Mouse (Mus musculus): ENCODE measurements around the gene Enah. TPM values are rescaled to one million over a fixed set of nuclear protein-coding genes. Genes with fewer than 3 reads are reported as not detected.
A peak's percentile ranks its signal among the peaks of the same experiment; 100 is the strongest.

The Enah gene
- total RNA-seq, 4 experiments from 2014 or later, result 62.1 to 126 (median 78.8) TPM

GRCm38 (mm10) chr1:181873086-181873920, 146.5 kb downstream of the Enah start:
- no peak for DNase-seq

- DNase-seq, result no peak
Observed at GRCm38 (mm10) chr1:181872639-181873038, 147.2 kb downstream of the Enah start.

GRCm38 (mm10) chr1:181866429-181867280, 153.1 kb downstream of the Enah start:
- DNase-seq, result no peak

GRCm38 (mm10) chr1:181865863-181866216, 153.9 kb downstream of the Enah start:
- DNase-seq, result no peak

GRCm38 (mm10) chr1:181864971-181865862, 154.6 kb downstream of the Enah start:
- no peak for DNase-seq

GRCm38 (mm10) chr1:181863431-181863830, 156.4 kb downstream of the Enah start:
- DNase-seq, result no peak

GRCm38 (mm10) chr1:181862676-181863374, 157.0 kb downstream of the Enah start:
- DNase-seq, result no peak

GRCm38 (mm10) chr1:181861181-181861902, 158.4 kb downstream of the Enah start:
- DNase-seq, result no peak

- peak; percentile 63 for DNase-seq
Observed at GRCm38 (mm10) chr1:181860659-181861058, 159.1 kb downstream of the Enah start.

GRCm38 (mm10) chr1:181856329-181856728, 163.5 kb downstream of the Enah start:
- no peak for DNase-seq

- no peak for DNase-seq
Observed at GRCm38 (mm10) chr1:181854829-181855228, 165.0 kb downstream of the Enah start.

- DNase-seq, result no peak
Observed at GRCm38 (mm10) chr1:181853081-181853736, 166.6 kb downstream of the Enah start.

GRCm38 (mm10) chr1:181852466-181852865, 167.3 kb downstream of the Enah start:
- DNase-seq, result no peak

GRCm38 (mm10) chr1:181851521-181852310, 168.1 kb downstream of the Enah start:
- DNase-seq, result no peak

- DNase-seq, result no peak
Observed at GRCm38 (mm10) chr1:181850441-181850840, 169.3 kb downstream of the Enah start.

GRCm38 (mm10) chr1:181848210-181848609, 171.6 kb downstream of the Enah start:
- no peak for DNase-seq

GRCm38 (mm10) chr1:181847396-181847795, 172.4 kb downstream of the Enah start:
- no peak for DNase-seq
